Mouse (Mus musculus): ENCODE measurements around the gene Pdf.

Pdf gene

DNA sequence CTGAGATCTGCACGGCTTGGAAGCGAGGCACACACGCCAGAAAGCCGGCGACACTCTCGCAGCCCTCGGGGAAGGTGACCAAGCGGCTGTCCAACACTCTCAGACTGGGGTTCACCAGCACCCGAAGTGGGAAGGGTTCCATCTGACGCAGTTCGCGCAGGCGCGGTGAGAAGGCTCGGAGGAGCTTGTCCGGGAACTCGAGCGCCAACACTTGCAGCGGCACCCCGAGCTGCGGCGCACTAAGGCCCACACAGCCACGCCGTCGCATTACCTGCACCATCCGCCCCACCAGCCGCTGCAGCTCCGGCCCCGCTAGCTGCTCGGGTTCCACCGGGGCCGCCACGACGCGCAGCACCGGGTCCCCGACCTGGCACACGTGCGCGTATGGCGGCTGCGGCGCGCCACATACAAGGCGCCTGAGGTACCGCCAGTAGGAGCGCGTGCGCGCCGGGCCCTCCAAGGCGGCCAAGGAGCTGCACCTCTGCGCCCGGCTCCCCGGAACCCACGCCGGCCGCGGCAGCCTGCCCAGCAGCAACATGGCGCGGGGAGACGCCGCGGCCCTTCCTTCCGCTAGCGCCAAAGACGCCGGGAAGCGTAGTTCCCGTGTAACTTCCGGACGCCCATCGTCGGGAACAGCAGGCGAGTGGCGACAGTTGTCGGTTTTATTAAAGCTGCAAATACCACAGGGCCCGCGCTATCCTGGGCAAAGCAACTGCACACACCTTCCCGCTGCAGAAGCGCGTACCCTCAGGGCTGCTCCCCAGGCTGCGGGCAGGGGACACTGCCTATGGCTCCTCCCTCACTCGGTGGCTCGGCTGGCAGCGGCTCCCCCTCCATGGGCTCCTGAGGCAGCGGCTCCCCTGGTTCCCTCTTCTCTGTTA, at the start of gene Pdf:
TSS of gene Pdf (minus strand) at position 554 of the 881 bp plus-strand sequence.
- DNase-seq: peak; percentile 85 to 92

- peak; percentile 94 to 97 for DNase-seq
Observed at GRCm38 (mm10) chr8:107096366-107097036, 48.1 kb upstream of the Pdf start, which contains the start of gene Terf2. Gene Terf2 (minus strand): TSS chr8:107096547.

DNA sequence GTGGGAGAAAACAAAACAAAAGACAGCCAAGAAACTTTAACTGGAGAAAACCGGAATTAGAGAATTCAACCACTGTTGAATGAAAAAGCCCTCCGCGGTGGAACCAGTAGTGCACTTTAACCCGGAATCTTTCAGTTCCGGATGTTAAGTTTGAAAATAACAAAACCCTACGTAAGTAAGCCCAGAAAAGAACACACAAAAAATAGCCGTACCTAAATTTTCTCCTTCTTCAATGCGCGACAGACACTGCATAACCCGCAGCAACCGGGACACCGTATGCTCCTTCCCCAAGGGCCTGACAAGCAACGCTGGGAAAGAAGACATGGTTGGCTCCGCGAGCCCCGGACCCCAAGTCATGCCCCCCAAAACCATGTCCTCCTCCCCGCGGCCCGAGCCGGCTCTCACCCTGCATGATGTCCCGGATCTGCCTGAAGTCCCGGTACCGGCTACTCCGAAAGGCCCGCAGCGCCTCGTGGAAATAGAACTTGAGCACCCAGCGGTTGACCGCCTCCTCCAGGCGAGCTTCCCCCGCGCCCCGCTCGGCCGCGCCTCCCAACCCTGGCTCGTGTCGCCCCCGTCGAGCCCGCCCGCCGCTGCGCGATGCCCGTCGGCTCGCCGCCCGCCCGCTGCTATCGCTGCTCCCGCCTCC, 47.4 kb upstream of the Pdf start:
- no peak for DNase-seq

- no peak for DNase-seq
Observed at GRCm38 (mm10) chr8:107090531-107090930, 42.1 kb upstream of the Pdf start.

DNA sequence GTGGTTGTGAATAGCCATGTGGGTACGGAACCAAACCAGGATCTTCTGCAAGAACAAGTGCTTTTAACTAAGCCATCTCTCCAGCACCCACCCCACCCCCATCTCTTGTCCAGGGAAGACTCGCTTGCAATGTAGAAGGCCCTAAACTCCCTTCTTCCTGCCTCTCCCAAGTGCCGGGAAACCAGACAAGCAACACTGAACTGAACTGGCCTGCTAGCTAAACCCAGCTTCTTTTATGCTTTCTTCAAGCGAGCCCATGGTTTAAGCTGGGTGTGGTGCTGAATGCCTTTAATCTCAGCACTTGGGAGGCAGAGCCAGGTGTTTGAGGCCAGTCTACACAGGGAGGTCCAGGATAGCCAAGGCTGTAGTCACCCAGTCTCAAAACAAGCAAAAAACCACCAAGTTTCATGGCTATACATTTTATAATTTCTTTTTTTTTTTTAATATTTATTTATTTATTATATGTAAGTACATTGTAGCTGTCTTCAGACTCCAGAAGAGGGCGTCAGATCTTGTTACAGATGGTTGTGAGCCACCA, 40.2 kb upstream of the Pdf start:
- no peak for DNase-seq

GRCm38 (mm10) chr8:107086018-107086417, 37.6 kb upstream of the Pdf start:
- DNase-seq: no peak

DNA sequence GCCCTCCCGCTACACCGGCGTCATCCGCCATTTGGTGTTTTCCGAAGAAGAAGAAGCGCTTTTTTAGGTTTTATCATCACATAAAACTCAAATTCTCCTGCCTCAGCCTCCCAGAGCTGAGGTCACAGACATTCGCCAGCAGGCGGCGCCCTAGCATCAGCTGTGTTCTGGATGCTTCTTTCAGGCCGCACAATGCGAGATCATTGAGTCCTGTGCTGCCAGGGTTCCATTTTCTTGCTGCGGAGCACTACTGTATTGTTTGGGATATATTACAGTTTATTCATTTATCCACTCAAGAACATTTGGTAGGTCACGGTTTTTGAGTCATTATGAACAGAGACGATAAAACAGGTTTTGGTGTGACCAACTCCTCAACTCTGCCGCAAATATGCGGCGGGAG, 36.9 kb upstream of the Pdf start:
- DNase-seq: no peak

GRCm38 (mm10) chr8:107076239-107076888, 27.9 kb upstream of the Pdf start:
- no peak for DNase-seq

- no peak for DNase-seq
Observed at GRCm38 (mm10) chr8:107074128-107074527, 25.7 kb upstream of the Pdf start.

GRCm38 (mm10) chr8:107073706-107074105, 25.3 kb upstream of the Pdf start:
- no peak for DNase-seq

- DNase-seq: peak; percentile 53 to 75
Observed at GRCm38 (mm10) chr8:107065511-107066496, 17.4 kb upstream of the Pdf start, which contains the start of gene Tmed6. Gene Tmed6 (minus strand): TSS chr8:107065644.

DNA sequence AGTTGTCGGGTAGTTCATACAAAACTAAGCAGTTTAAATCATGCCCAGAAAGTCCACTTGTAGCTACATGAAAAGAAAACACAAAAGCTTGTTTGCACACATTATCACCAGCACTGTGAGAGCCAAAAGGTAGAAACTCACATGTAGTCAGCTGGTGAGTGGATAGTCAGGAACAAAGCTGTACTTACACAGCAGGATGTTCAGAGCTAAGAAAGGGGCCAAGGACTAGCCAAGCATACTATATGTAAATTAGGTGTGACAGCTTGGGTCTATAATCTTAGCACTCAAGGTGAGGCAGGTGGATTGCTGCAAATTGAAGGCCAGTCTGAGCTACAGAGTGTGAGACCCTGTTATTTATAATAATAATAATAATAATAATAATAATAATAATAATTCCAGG, 14.2 kb upstream of the Pdf start:
- DNase-seq: no peak

GRCm38 (mm10) chr8:107056973-107057369, 8.6 kb upstream of the Pdf start:
- no peak for DNase-seq

DNA sequence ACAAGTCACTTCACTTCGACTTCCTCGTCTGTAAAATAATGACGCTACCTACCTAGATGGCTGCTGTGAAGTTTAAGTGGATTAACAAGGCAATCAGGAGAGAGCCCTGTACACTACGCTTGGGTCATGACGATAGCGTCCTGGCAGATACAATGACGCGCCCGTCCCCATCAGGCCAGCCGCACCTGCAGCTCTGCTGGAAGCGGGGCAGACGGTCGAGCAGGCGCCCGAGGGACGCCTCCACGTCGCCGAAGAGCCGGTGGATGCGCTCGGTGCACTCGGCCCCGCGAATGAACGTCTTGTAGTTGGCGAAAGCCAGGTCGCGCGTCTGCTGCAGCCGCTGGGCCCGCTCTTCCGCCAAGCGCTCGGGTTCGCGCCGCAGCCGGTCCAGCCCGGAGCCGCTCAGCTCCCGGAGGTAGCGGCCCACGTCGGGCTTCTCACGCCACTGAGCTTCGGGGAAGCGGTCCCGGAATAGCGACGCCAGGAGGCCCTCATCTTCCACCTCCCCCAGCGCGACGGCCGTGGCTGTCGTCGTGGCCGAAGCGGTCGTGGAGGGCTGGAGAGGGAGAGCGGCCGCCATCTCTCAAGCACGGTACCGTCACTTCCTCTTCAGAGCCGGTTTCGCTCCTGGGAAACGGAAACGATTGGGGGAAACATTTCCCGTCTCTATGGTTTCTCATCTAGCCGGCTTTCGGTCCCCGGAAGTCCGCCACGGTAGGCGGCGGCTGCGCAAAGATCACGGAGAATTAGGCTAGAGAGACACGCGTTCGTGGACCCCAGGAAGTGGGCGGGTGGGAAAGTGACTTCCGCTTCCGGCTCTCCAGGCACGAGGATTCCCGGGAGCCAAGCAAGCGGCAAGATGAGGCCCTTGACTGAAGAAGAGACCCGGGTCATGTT, 7.9 kb upstream of the Pdf start, which contains the start of the genes Cog8 and Nip7:
TSS of gene Cog8 (minus strand) at position 614 of the 897 bp plus-strand sequence.
TSS of gene Nip7 (plus strand) at position 802 of the 897 bp plus-strand sequence.
- peak; percentile 96 to 98 for DNase-seq

GRCm38 (mm10) chr8:107052046-107052445, 3.6 kb upstream of the Pdf start:
- no peak for DNase-seq

DNA sequence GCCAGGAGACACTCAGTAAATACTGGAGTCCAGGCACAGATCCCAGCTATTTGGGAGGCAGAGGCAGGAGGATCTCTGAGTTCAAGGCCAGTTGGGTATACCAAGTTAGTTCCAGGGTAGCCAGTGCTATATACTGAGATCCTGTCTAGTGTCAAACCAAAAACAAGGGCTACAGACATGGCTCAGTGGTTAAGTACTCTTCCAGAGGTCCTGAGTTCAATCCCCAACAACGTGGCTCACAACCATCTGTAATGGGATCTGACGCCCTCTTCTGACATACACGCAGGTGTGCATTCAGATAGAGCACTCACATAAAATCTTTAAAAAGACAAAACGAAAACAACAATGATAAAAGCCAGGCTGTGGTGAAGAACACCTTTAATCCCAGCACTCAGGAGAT, 1.1 kb upstream of the Pdf start:
- no peak for DNase-seq

GRCm38 (mm10) chr8:107046976-107047375, 1.4 kb downstream of the Pdf start:
- no peak for DNase-seq

DNA sequence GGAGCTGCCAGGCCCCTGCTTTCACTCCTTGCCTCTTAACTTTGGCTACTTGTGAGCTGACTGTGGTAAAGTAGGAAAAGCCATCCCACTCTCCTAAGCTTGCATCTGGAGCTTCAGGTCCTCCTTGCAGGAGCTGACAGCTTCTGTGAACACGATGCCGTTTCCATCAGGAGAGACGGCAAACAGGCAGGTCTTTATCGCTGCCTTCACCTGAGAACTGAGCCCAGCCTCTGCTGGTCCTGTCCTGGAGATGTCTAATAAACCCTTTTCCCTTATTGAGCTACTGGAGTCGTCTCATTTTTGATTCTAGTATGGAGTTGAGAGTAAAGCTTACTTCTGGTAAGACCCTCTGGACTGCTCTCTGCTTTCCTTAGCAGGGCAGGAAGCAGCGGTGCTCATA, 2.9 kb downstream of the Pdf start:
- no peak for DNase-seq

- DNase-seq: no peak
Observed at GRCm38 (mm10) chr8:107040632-107041031, 7.8 kb downstream of the Pdf start.

GRCm38 (mm10) chr8:107036626-107037025, 11.8 kb downstream of the Pdf start:
- no peak for DNase-seq

Measured in lung, postnatal 4 days (tissue).